Comparison of ENCODE assay signal across 8 mouse cellular contexts in genomic region chr2:32395946-32396621, GRCm38 (mm10). TPM values are rescaled to one million over a fixed set of nuclear protein-coding genes. Genes with fewer than 3 reads are reported as not detected.
DNase-seq lines count a peak whose midpoint lies in the region; ATAC-seq and TF ChIP-seq lines count a peak whose summit lies in the region.

No protein-coding gene starts in this region.

- H3K4me3 ChIP-seq in ES-Bruce4 (ENCODE audit: low read depth, low read length): peak overlapping the region; percentile 89
- H3K4me3 ChIP-seq in forebrain, embryonic 12.5 days (replicated peaks): peak overlapping the region; percentile 93
- H3K4me3 ChIP-seq in liver, embryonic 15.5 days (replicated peaks): peak overlapping the region; percentile 89
- peak overlapping the region; percentile 71 for H3K4me3 ChIP-seq in neural tube, embryonic 11.5 days (ENCODE audit: low read depth, low read length)
- H3K4me3 ChIP-seq in stomach, embryonic 16.5 days (replicated peaks; ENCODE audit: low read length): peak overlapping the region; percentile 79

- H3K9ac ChIP-seq in ES-Bruce4 (ENCODE audit: low read depth, poor library complexity, severe bottlenecking): peak overlapping the region; percentile 65
- H3K9ac ChIP-seq in forebrain, embryonic 12.5 days: peak overlapping the region; percentile 87
- H3K9ac ChIP-seq in liver, embryonic 15.5 days: peak overlapping the region; percentile 78
- peak overlapping the region; percentile 64 for H3K9ac ChIP-seq in neural tube, embryonic 11.5 days (ENCODE audit: low read length)
- H3K9ac ChIP-seq in stomach, embryonic 16.5 days (ENCODE audit: low read length): peak overlapping the region; percentile 89

- no peaks in the 10 kb centered on the region for H3K27me3 ChIP-seq in ES-Bruce4 (ENCODE audit: control insufficient read depth, insufficient read depth, low read length, poor library complexity, severe bottlenecking)
- no peaks in the 10 kb centered on the region for H3K27me3 ChIP-seq in forebrain, embryonic 12.5 days
- no peaks in the 10 kb centered on the region for H3K27me3 ChIP-seq in liver, embryonic 15.5 days
- no peaks in the 10 kb centered on the region for H3K27me3 ChIP-seq in neural tube, embryonic 11.5 days (ENCODE audit: control insufficient read depth, insufficient read depth, low read length)
- no peaks in the 10 kb centered on the region for H3K27me3 ChIP-seq in stomach, embryonic 16.5 days (ENCODE audit: control insufficient read depth, insufficient read depth, low read length)

- peak; percentile 83 for DNase-seq in c-Kit-positive CD71-positive TER-119-positive erythroid progenitor cells, embryonic 14.5 days (ENCODE audit: low spot score)
- peak; percentile 93 to 95 for DNase-seq in heart, postnatal 10 days
- peak; percentile 91 to 95 for DNase-seq in kidney, postnatal 4 days
- DNase-seq in neural tube, embryonic 11.5 days (ENCODE audit: low spot score): peak; percentile 92

- TF ChIP-seq CTCF in ES-Bruce4 (IDR thresholded peaks at IDR 0.05; ENCODE audit: low read depth, low read length): no peak

- no peak for TF ChIP-seq POLR2A in ES-Bruce4 (IDR thresholded peaks at IDR 0.05; ENCODE audit: insufficient read depth, low read length)

- TF ChIP-seq EP300 in ES-Bruce4 (IDR thresholded peaks at IDR 0.05; ENCODE audit: insufficient read depth, low read depth, low read length): no peak

- peak; percentile 95 for ATAC-seq in forebrain, embryonic 12.5 days (ENCODE audit: low FRiP score)
- peak; percentile 85 for ATAC-seq in liver, embryonic 15.5 days (ENCODE audit: insufficient read depth)
- peak; percentile 93 for ATAC-seq in neural tube, embryonic 11.5 days (ENCODE audit: insufficient read depth, low FRiP score, low TSS enrichment)
- peak; percentile 95 for ATAC-seq in stomach, embryonic 16.5 days (ENCODE audit: insufficient read depth, low FRiP score)

- H3K4me2 ChIP-seq in forebrain, embryonic 12.5 days: peak overlapping the region; percentile 92
- peak overlapping the region; percentile 98 for H3K4me2 ChIP-seq in liver, embryonic 15.5 days
- H3K4me2 ChIP-seq in neural tube, embryonic 11.5 days (ENCODE audit: low read depth): peak overlapping the region; percentile 90
- peak overlapping the region; percentile 95 for H3K4me2 ChIP-seq in stomach, embryonic 16.5 days (ENCODE audit: low read depth, low read length)

- no peaks in the 10 kb centered on the region for H3K36me3 ChIP-seq in ES-Bruce4 (ENCODE audit: control insufficient read depth, insufficient read depth, low read length, poor library complexity, severe bottlenecking)
- peaks cover 11% of the 10 kb centered on the region for H3K36me3 ChIP-seq in forebrain, embryonic 12.5 days (replicated peaks)
- H3K36me3 ChIP-seq in liver, embryonic 15.5 days (replicated peaks): peaks cover 12% of the 10 kb centered on the region; the same call in 1 of the 2 replicates
- H3K36me3 ChIP-seq in neural tube, embryonic 11.5 days (ENCODE audit: control insufficient read depth, insufficient read depth, low read length): peaks cover 3% of the 10 kb centered on the region
- H3K36me3 ChIP-seq in stomach, embryonic 16.5 days (ENCODE audit: control insufficient read depth, insufficient read depth, low read length): no peaks in the 10 kb centered on the region; the same call in 1 of the 2 replicates

- no peaks in the 10 kb centered on the region; the same call in 1 of the 2 replicates for H3K9me3 ChIP-seq in ES-Bruce4 (replicated peaks; ENCODE audit: control insufficient read depth, insufficient read depth, low read length, poor library complexity, severe bottlenecking)
- H3K9me3 ChIP-seq in forebrain, embryonic 12.5 days: no peaks in the 10 kb centered on the region
- no peaks in the 10 kb centered on the region for H3K9me3 ChIP-seq in liver, embryonic 15.5 days (replicated peaks)
- H3K9me3 ChIP-seq in neural tube, embryonic 11.5 days (ENCODE audit: control insufficient read depth, low read length): no peaks in the 10 kb centered on the region
- H3K9me3 ChIP-seq in stomach, embryonic 16.5 days (replicated peaks; ENCODE audit: control insufficient read depth, low read length): no peaks in the 10 kb centered on the region

- no peaks in the 10 kb centered on the region for H3K4me1 ChIP-seq in ES-Bruce4 (ENCODE audit: control insufficient read depth, insufficient read depth, low read length)
- peaks cover 18% of the 10 kb centered on the region for H3K4me1 ChIP-seq in forebrain, embryonic 12.5 days
- peaks cover 45% of the 10 kb centered on the region for H3K4me1 ChIP-seq in liver, embryonic 15.5 days (replicated peaks)
- peaks cover 6% of the 10 kb centered on the region for H3K4me1 ChIP-seq in neural tube, embryonic 11.5 days (ENCODE audit: control insufficient read depth, insufficient read depth, low read length)
- H3K4me1 ChIP-seq in stomach, embryonic 16.5 days (ENCODE audit: control insufficient read depth, insufficient read depth, low read length): peaks cover 11% of the 10 kb centered on the region

- 1% methylated on average over 58 of the region's 59 CpGs for WGBS in forebrain, embryonic 12.5 days
- WGBS in liver, embryonic 15.5 days (ENCODE audit: insufficient replicate concordance): under 1% methylated on average over 59 of the region's 59 CpGs
- under 1% methylated on average over 54 of the region's 59 CpGs for WGBS in neural tube, embryonic 11.5 days
- under 1% methylated on average over 59 of the region's 59 CpGs for WGBS in stomach, embryonic 16.5 days

- intact Hi-C loops in heart, postnatal 10 days (cut with DNase I): no loop called here

- no peak overlapping the region for H3K27ac ChIP-seq in ES-Bruce4 (ENCODE audit: insufficient read depth, low read length)
- H3K27ac ChIP-seq in forebrain, embryonic 12.5 days: peak overlapping the region; percentile 84
- peak overlapping the region; percentile 81 for H3K27ac ChIP-seq in liver, embryonic 15.5 days (replicated peaks)
- peak overlapping the region; percentile 75 for H3K27ac ChIP-seq in neural tube, embryonic 11.5 days (ENCODE audit: low read depth, low read length)
- H3K27ac ChIP-seq in stomach, embryonic 16.5 days (ENCODE audit: low read length): peak overlapping the region; percentile 92

RNA-seq across cellular contexts. Expression of gene Ptges2, which starts 0.4 kb away (rescaled TPM):
- polyA plus RNA-seq in ES-Bruce4 (2011; ENCODE audit: insufficient read depth, insufficient read length, low read depth, missing spikeins): 18.1 and 22.2 TPM in 2 replicates
- polyA plus RNA-seq in forebrain, embryonic 12.5 days (2016; fragmentation: Nextera tagmentation; extraction: Ambion mirVana): 29.6 and 29.9 TPM in 2 replicates
- 10 to 100 TPM; 63.4 to 70.0 TPM for total RNA-seq in heart, postnatal 10 days (2021)
- polyA plus RNA-seq in liver, embryonic 15.5 days (2015; fragmentation: Nextera tagmentation; extraction: Ambion mirVana): 12.0 and 12.2 TPM in 2 replicates
- 25.6 and 33.6 TPM in 2 replicates for polyA plus RNA-seq in neural tube, embryonic 11.5 days (2014; fragmentation: Nextera tagmentation; extraction: Ambion mirVana)
- 23.7 and 26.7 TPM in 2 replicates for polyA plus RNA-seq in stomach, embryonic 16.5 days (2015; fragmentation: Nextera tagmentation; extraction: Ambion mirVana)

RNA-seq across cellular contexts. Expression of gene Lcn2, which starts 8.0 kb away (rescaled TPM):
- polyA plus RNA-seq in ES-Bruce4 (2011; ENCODE audit: insufficient read depth, insufficient read length, low read depth, missing spikeins): not detected in 2 replicates
- 0.45 and 0.50 TPM in 2 replicates for polyA plus RNA-seq in forebrain, embryonic 12.5 days (2016; fragmentation: Nextera tagmentation; extraction: Ambion mirVana)
- total RNA-seq in heart, postnatal 10 days (2021): 1 to 10 TPM; 4.2 to 7.1 TPM
- 185 and 214 TPM in 2 replicates for polyA plus RNA-seq in liver, embryonic 15.5 days (2015; fragmentation: Nextera tagmentation; extraction: Ambion mirVana)
- 0.25 and 0.51 TPM in 2 replicates for polyA plus RNA-seq in neural tube, embryonic 11.5 days (2014; fragmentation: Nextera tagmentation; extraction: Ambion mirVana)
- 21.1 and 23.6 TPM in 2 replicates for polyA plus RNA-seq in stomach, embryonic 16.5 days (2015; fragmentation: Nextera tagmentation; extraction: Ambion mirVana)

RNA-seq across cellular contexts. Expression of gene 1110008P14Rik, which starts 14.3 kb away (rescaled TPM):
- polyA plus RNA-seq in ES-Bruce4 (2011; ENCODE audit: insufficient read depth, insufficient read length, low read depth, missing spikeins): 25.7 and 30.5 TPM in 2 replicates
- 51.0 and 51.4 TPM in 2 replicates for polyA plus RNA-seq in forebrain, embryonic 12.5 days (2016; fragmentation: Nextera tagmentation; extraction: Ambion mirVana)
- total RNA-seq in heart, postnatal 10 days (2021): 10 to 100 TPM; 52.7 to 57.4 TPM
- polyA plus RNA-seq in liver, embryonic 15.5 days (2015; fragmentation: Nextera tagmentation; extraction: Ambion mirVana): 25.0 and 29.0 TPM in 2 replicates
- 59.8 and 65.6 TPM in 2 replicates for polyA plus RNA-seq in neural tube, embryonic 11.5 days (2014; fragmentation: Nextera tagmentation; extraction: Ambion mirVana)
- polyA plus RNA-seq in stomach, embryonic 16.5 days (2015; fragmentation: Nextera tagmentation; extraction: Ambion mirVana): 41.5 and 41.9 TPM in 2 replicates

RNA-seq across cellular contexts. Expression of gene Dnm1, which starts 42.9 kb away (rescaled TPM):
- 11.6 and 17.0 TPM in 2 replicates for polyA plus RNA-seq in ES-Bruce4 (2011; ENCODE audit: insufficient read depth, insufficient read length, low read depth, missing spikeins)
- polyA plus RNA-seq in forebrain, embryonic 12.5 days (2016; fragmentation: Nextera tagmentation; extraction: Ambion mirVana): 18.6 and 19.4 TPM in 2 replicates
- total RNA-seq in heart, postnatal 10 days (2021): 10 to 100 TPM; 10.0 to 12.5 TPM
- polyA plus RNA-seq in liver, embryonic 15.5 days (2015; fragmentation: Nextera tagmentation; extraction: Ambion mirVana): 0.44 and 0.50 TPM in 2 replicates
- polyA plus RNA-seq in neural tube, embryonic 11.5 days (2014; fragmentation: Nextera tagmentation; extraction: Ambion mirVana): 23.7 and 29.5 TPM in 2 replicates
- polyA plus RNA-seq in stomach, embryonic 16.5 days (2015; fragmentation: Nextera tagmentation; extraction: Ambion mirVana): 8.1 and 8.2 TPM in 2 replicates

RNA-seq across cellular contexts. Expression of gene Ciz1, which starts 44.0 kb away (rescaled TPM):
- polyA plus RNA-seq in ES-Bruce4 (2011; ENCODE audit: insufficient read depth, insufficient read length, low read depth, missing spikeins): 34.3 and 38.7 TPM in 2 replicates
- 59.1 and 67.5 TPM in 2 replicates for polyA plus RNA-seq in forebrain, embryonic 12.5 days (2016; fragmentation: Nextera tagmentation; extraction: Ambion mirVana)
- total RNA-seq in heart, postnatal 10 days (2021): 10 to 100 TPM; 37.4 to 39.3 TPM
- polyA plus RNA-seq in liver, embryonic 15.5 days (2015; fragmentation: Nextera tagmentation; extraction: Ambion mirVana): 17.0 and 18.0 TPM in 2 replicates
- polyA plus RNA-seq in neural tube, embryonic 11.5 days (2014; fragmentation: Nextera tagmentation; extraction: Ambion mirVana): 57.0 TPM in 2 replicates
- 41.9 and 45.4 TPM in 2 replicates for polyA plus RNA-seq in stomach, embryonic 16.5 days (2015; fragmentation: Nextera tagmentation; extraction: Ambion mirVana)

Comparison
In these comparisons a context has a peak if more than half of its experiments do, and no peak if none do; other contexts are left out.
1. RNA of gene Lcn2, which starts 8.0 kb away (polyA plus RNA-seq): 185 to 214 TPM in liver, embryonic 15.5 days and 21.1 to 23.6 TPM in stomach, embryonic 16.5 days; 0.45 to 0.50 TPM in forebrain, embryonic 12.5 days, 0.25 to 0.51 TPM in neural tube, embryonic 11.5 days and not detected in ES-Bruce4; every median in the first group is over 10 times any median in the second.
2. Peak in every context shown above with its lines, with median percentiles within 50 percentile points of each other: H3K4me3 ChIP-seq, H3K9ac ChIP-seq, DNase-seq, ATAC-seq and H3K4me2 ChIP-seq.